In the genomic region with DNA sequence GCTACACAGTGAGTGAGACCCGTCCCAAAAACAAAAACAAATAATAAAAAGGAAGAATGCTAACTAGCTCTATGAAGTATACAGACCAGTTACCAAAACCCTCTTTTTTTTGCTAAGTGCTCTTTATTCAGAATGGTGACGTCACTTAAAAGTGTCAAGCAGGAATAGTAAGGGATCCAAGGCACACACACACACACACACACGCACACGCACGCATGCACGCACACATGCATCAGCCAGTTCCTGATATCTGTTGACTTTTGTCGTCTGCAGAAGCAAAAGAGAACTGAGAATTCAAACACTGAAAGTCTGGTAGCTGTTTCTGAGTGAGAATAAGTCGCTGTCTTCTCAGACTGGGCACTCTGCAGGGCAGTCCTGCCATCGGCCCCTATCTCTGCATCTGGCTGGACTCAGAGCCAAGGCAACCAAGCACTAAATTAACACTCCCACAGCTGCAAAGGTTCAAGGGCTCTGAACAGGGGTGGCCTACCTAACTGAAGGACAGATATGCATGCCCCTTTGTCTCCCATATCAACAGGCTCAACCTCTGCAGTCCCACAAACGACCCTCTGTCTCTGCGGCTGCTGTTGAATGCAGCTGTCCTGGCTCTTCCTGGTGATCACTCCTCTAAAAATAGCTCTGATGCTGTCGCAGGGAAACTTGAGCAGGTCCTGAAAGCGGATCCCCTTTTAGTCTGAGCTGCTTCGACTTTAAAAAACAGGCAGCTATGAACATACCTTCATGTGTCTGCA, we compare ENCODE assay signal across 9 mouse cellular contexts.
DNase-seq lines count a peak whose midpoint lies in the region; ATAC-seq and TF ChIP-seq lines count a peak whose summit lies in the region.
"Had no signal": no experiment of that assay in that cellular context is flagged by ENCODE, and none has a peak within 500 bp of the region (broad histone marks: within the 10 kb centered on the region; RNA-seq: fewer than 3 reads in every experiment).

No protein-coding gene starts in this region.

- peak; percentile 81 for ATAC-seq in kidney, embryonic 16.5 days (ENCODE audit: low FRiP score, low TSS enrichment)

- H3K79me2 ChIP-seq in heart, adult 2 months (replicated peaks; ENCODE audit: control insufficient read depth, insufficient read depth, low read length): peaks cover 6% of the 10 kb centered on the region

- intact Hi-C loops in heart, adult 2 months (cut with DNase I): no loop called here

- H3K27ac ChIP-seq in kidney, embryonic 16.5 days (ENCODE audit: low read length): peak overlapping the region; percentile 65
- 0 out of 2 replicates have a peak overlapping the region, but pooled peaks have one; percentile 36 for H3K27ac ChIP-seq in cortical plate, adult 2 months (ENCODE audit: insufficient read depth, low read length)
- H3K27ac ChIP-seq in heart, adult 2 months: peak overlapping the region; percentile 39

- H3K27me3 ChIP-seq in kidney, embryonic 16.5 days (ENCODE audit: insufficient read depth, low read length): no peaks in the 10 kb centered on the region
- H3K27me3 ChIP-seq in heart, adult 2 months (ENCODE audit: control insufficient read depth, insufficient read depth, low read length): no peaks in the 10 kb centered on the region

- H3K9me3 ChIP-seq in kidney, embryonic 16.5 days (ENCODE audit: low read length): no peaks in the 10 kb centered on the region

- peaks cover 21% of the 10 kb centered on the region for H3K4me1 ChIP-seq in kidney, embryonic 16.5 days (ENCODE audit: insufficient read depth, low read length)
- H3K4me1 ChIP-seq in cortical plate, adult 2 months (ENCODE audit: control insufficient read depth, insufficient read depth, low read length): peaks cover 7% of the 10 kb centered on the region
- peaks cover 13% of the 10 kb centered on the region for H3K4me1 ChIP-seq in heart, adult 2 months (ENCODE audit: control insufficient read depth, insufficient read depth, low read length)

- DNase-seq in kidney, postnatal 10 days: no peak
- peak in 1 of 2 experiments; percentile 46 for DNase-seq in heart, adult 2 months
- peak; percentile 77 for DNase-seq in mesoderm, embryonic 11.5 days (ENCODE audit: low read depth, low spot score)
- DNase-seq in thymus, adult 18-20 months: no peak
- DNase-seq in adrenal gland, postnatal 4 days (ENCODE audit: low spot score in 2 of 2): no peak
- DNase-seq in urinary bladder, postnatal 36 days (ENCODE audit: low spot score in 2 of 2): no peak

- no peak for TF ChIP-seq POLR2A in cortical plate, adult 2 months (IDR thresholded peaks at IDR 0.05; ENCODE audit: extremely low read depth, insufficient read depth, low read length)
- no peak for TF ChIP-seq POLR2A in heart, adult 2 months (IDR thresholded peaks at IDR 0.05; ENCODE audit: insufficient read depth, low read depth, low read length)

- H3K36me3 ChIP-seq in kidney, embryonic 16.5 days (ENCODE audit: insufficient read depth, low read length): no peaks in the 10 kb centered on the region
- H3K36me3 ChIP-seq in heart, adult 2 months (ENCODE audit: control insufficient read depth, insufficient read depth, low read length): peaks cover 4% of the 10 kb centered on the region; the same call in 1 of the 2 replicates

- WGBS in kidney, embryonic 16.5 days: 32% methylated on average over 14 of the region's 14 CpGs
- WGBS in heart, adult 2 months: 33% methylated on average over 14 of the region's 14 CpGs

- H3K9ac ChIP-seq in kidney, embryonic 16.5 days (replicated peaks; ENCODE audit: low read length): peak overlapping the region; percentile 15; the same call in 1 of the 2 replicates
- peak overlapping the region; percentile 29 for H3K9ac ChIP-seq in heart, adult 2 months (ENCODE audit: low read depth, low read length)

- no peak overlapping the region for H3K4me3 ChIP-seq in kidney, embryonic 16.5 days (ENCODE audit: low read length)
- H3K4me3 ChIP-seq in cortical plate, adult 2 months (ENCODE audit: insufficient read depth, low read length): no peak overlapping the region
- no peak overlapping the region; the same call in 1 of the 2 replicates for H3K4me3 ChIP-seq in heart, adult 2 months
- H3K4me3 ChIP-seq: erythroblast, embryonic 14.5 days had no signal

- no peak for TF ChIP-seq EP300 in heart, adult 2 months (IDR thresholded peaks at IDR 0.05; ENCODE audit: insufficient read depth, low read depth, low read length)

- H3K4me2 ChIP-seq in kidney, embryonic 16.5 days (replicated peaks; ENCODE audit: low read depth, low read length): peak overlapping the region; percentile 23; the same call in 1 of the 2 replicates

- no peak for TF ChIP-seq CTCF in cortical plate, adult 2 months (IDR thresholded peaks at IDR 0.05; ENCODE audit: extremely low read depth, insufficient read depth, low read length)
- TF ChIP-seq CTCF in heart, adult 2 months (IDR thresholded peaks at IDR 0.05): no peak
